Mouse (Mus musculus): Measurements from ENCODE around the gene Msh5.
"Not testable (repeated sequence)": the region's sequence is repeated elsewhere in the genome, so short reads cannot be mapped to it uniquely, and the experiment has no call there.

Msh5 gene

GRCm38 (mm10) chr17:35048932-35049440 lies 2.4 kb upstream of the Msh5 start:
- DNase-seq (ENCODE audit: low spot score in 2 of 2): no peak

DNA sequence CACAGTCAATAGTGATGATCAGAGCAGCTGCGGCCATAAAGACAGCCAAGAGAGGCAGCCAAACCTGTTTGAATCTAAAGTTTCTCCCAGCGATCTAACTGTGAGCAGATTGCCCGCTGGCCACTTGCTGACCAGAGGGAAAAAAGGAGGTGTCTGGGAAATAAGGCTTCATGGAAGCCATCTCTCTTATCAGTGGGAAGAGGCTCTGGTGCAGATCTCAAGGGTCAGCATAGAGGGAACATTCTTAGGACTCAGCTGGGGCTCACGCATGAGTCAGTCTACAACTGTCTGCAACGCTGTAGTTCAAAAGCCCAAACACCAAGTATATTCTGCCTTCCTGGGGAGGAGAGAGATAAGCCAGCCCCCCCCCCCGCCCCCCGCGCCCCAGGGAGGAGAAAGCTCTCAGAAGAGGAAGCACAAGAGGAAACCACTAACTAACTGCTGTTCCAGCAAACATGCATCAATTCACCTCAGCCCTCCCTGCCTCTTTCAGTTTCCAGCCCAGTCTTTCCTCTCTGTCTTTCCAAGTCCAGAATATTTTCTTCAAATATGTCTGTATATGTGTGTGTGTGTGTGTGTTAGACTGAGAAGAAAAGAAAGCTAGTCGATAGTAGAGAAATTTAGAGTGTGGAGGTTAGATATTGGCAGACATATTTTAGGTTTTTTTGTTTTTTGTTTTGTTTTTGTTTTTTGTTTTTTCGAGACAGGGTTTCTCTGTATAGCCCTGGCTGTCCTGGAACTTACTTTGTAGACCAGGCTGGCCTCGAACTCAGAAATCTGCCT lies 1.8 kb upstream of the Msh5 start:
- DNase-seq (ENCODE audit: low spot score in 2 of 2): no peak

DNA sequence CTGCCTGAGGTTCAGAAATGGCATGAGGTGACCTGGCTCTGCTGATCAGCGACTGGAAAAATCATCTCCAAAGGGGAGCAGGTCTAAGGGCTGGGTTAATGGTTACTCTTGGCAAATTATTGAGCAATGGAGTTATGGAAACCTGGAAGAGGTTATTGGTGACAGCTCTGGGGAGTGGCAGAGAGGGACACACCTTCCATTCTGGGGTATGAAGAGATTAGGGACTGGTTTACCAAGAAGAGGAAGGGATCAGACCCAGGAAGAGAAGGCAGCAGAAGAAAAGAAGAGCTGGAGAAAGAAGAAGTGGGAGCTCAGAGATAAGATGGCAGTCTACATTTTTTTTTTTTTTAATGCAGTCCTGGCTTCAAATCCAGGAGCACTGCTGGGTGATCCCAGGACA lies 1.1 kb upstream of the Msh5 start:
- no peak for DNase-seq (ENCODE audit: low spot score in 2 of 2)

DNA sequence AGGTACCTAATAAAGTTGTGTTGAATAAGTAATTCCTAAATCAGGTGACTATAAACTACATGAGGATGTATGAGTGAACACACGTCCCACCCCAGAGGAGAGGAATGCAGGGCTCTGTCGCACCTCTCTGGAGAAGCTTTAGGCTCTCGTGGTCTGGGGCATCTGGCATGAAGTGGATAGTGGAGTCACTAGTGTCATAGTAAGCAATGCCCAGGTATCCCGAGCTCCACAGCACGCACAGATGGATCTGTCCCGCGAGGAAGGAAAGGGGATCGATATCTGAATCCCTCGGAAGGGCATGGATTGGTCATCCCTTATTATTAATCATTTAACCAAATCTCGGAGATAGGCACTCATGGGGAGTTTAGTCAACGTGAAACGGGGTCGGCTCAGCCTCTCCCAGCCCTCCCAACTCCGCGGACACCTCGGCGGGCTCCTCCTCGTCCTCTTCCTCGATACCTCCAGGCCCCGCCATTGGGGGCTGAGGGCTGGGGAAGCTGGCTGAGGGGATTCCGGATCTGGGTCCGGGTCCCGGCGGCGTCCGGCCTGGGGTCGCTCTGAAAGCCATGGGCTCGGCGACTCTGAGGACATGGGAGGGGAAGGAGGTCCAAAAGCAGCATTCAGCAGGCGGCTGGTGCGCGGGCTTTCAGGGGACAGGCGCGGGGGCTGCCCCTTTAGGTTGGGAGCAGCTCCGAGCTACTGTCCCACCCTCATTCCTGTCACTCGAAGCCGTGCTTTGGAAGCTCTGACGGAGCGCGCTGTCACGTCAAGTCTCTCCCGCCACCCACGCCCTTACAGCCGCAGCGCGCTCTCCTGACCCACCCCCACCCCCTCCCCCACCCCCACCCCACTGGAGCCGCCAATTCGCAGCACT lies 501 bp downstream of the Msh5 start:
- DNase-seq (ENCODE audit: low spot score in 2 of 2): no peak

DNA sequence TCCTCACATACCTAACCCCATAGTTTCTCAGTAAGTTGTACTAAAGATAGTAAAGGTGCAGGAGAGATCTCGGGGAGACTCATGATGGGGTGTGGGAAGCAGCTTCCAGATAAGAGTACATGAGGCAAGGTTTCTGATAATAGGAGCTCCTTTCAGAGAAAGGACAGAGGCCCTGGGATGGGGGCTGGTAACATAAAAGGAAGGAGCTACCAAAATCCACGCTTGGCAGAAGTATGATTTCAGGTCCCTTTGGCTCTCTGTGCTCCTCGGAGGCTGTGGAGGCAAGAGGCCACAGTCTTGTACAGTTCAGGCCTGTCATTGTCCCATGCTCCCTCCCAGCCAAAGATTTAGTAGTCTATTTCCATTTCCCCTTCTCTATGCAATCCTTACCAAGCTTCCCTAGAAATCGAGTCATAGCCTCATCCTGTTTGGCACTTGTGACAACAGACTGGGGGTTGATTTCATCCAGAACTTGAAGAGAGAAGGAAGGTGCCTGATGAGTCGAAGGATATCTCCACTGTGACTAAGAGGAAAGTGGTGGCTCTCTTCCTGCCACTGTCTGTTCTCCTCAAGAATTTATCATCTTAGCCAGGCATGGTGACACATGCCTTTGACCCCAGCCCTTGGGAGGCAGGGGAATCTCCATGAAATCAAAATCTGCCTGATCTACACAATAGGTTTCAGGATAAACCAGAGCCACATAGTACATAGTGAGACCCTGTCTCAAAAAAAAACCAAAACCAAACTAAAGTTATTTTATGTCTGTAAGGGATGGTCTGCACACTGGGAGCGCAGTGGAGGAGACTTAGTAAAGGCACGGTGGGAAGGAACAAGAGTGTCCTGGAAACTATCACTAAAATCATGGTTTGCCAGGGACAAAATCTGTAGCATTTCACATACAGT lies 1.4 kb downstream of the Msh5 start:
- DNase-seq (ENCODE audit: low spot score in 2 of 2): no peak

- no peak for DNase-seq (ENCODE audit: low spot score in 2 of 2)
Observed at GRCm38 (mm10) chr17:35043794-35044193, 2.8 kb downstream of the Msh5 start.

DNA sequence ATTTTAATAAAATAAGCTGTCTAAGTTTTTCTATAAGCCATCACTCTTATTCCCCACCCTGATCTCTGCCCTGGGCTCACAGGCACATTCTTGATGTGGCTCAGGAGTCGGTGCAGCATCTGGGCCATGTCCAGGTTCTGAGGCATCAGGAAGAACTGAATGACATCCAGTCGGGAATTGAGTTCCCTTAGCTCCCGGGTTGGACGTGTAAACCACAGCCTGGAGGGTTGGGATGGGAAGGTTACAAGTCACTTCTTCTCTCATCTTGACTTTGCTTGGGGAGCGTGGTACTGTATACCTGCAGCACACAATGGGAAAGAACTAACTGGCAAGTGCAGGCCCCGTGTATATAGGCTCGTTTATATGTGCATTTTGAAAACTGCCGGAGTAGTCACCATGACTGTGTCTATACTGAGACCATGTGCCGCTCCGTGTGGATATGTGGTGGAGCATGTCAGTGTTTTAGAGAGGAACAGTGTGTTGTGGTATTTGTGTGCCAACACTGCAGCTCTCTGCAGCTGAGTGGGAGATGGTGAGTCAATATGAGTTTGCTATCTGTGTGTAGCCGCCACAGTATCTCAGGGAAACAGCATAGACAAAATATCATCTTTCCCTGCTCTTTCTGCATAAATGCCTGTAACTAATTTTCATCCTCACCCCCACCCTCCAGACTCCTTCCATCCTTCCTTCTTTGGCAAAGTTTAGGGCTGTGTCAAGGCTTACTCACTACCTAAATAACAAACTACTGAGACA lies 7.2 kb downstream of the Msh5 start:
- no peak for DNase-seq (ENCODE audit: low spot score in 2 of 2)

DNA sequence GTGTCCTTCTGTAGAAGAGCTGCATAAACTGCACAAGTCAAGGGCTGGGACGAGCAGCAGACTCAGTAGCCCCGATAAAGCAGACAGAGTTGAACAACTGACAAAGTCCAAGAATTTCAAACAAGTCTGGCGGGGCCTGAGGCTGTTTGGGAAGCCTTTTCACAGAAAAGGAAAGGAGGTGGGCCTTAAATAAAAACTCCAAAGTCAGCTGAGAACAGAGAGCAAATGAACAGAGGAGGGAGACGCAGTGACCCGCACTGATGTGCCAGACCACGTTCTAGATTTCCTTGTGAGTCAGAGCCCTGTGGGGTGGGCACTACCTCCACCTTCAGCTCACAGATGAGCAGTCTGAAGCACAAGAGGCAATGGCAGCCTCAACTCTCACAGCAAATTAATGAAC lies 11.6 kb downstream of the Msh5 start:
- no peak for DNase-seq (ENCODE audit: low spot score in 2 of 2)

DNA sequence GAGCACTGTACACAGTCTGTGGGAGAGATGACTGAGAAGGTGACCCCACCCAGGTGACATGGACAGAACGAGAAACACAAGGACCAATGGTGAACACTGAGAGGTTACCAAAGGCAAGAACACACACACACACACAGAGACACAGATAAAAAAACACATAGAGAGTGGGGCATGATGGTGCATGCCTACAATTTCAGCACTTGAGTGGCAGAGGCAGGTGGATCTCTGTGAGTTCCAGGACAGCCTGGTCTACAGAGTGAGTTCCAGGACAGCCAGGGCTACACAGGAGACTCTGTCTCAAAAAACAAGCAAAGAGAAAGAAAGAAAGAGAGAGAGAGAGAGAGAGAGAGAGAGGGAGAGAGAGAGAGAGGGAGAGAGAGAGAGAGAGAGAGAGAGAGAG lies 12.8 kb downstream of the Msh5 start:
- not testable (repeated sequence) for DNase-seq (ENCODE audit: low spot score in 2 of 2)

DNA sequence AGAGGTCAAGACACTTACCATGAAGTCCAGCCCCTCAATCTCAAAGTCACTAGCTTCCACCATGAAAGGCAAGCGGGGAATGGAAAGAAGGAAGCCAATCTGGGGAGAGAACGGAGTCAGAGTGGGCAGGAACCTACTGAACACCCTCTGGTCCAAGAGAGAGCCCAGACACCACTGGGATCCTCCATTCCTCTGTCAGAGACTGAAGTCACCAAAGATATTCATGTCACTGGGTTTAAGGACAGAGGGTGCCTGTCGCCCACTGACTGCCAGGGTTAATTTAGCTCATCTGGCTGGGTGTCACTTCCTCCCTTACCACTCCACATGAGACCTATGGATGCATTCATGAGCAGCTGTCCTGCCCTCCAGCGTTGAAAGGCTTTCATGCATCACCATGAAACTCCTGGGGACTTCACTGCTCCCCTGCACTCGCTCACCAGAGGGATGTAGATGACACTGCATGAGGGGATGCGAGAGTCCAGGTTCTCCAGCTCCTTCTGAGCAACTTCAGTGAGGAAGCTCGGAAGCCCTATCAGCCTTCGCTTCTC lies 14.1 kb downstream of the Msh5 start:
- DNase-seq (ENCODE audit: low spot score in 2 of 2): no peak

DNA sequence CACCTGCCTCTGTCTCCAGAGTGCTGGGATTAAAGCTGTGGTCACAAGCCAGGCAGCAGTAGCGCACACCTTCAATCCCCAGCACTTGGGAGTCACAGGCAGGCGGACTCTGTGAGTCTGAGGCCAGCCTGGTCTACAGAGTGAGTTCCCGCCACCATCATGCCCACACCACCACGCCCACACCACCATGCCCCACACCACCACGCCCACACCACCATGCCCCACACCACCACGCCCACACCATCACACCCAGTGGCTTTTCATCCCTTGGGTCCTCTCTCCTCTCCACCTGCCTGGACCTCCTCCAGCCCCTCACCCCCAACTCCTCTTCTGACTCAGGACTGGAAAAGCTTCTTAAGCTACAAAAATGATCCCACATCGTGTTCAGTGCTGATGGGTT lies 14.7 kb downstream of the Msh5 start:
- no peak for DNase-seq (ENCODE audit: low spot score in 2 of 2)

GRCm38 (mm10) chr17:35031272-35031671 lies 15.3 kb downstream of the Msh5 start:
- no peak for DNase-seq (ENCODE audit: low spot score in 2 of 2)

GRCm38 (mm10) chr17:35029691-35030532 lies 16.6 kb downstream of the Msh5 start:
- DNase-seq (ENCODE audit: low spot score in 2 of 2): no peak

DNA sequence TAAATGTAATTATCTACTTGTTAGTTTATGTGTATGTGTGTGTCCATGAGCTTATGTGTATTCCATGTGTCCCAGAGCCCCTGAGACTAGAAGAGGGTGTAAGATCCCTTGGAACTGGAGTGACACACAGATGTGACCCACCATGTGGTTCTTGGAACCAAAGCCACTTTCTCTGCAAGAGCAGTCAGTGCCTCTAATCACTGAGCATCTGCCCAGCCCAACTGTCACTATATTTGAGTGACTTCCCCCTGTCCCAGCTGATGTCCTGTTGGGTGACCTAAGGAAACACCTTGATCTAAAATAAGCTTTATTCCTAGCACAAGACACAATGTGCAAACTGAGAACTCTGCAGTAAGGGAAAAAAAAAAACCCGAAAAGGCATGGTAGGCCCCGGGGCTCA lies 18.2 kb downstream of the Msh5 start:
- DNase-seq (ENCODE audit: low spot score in 2 of 2): no peak

DNA sequence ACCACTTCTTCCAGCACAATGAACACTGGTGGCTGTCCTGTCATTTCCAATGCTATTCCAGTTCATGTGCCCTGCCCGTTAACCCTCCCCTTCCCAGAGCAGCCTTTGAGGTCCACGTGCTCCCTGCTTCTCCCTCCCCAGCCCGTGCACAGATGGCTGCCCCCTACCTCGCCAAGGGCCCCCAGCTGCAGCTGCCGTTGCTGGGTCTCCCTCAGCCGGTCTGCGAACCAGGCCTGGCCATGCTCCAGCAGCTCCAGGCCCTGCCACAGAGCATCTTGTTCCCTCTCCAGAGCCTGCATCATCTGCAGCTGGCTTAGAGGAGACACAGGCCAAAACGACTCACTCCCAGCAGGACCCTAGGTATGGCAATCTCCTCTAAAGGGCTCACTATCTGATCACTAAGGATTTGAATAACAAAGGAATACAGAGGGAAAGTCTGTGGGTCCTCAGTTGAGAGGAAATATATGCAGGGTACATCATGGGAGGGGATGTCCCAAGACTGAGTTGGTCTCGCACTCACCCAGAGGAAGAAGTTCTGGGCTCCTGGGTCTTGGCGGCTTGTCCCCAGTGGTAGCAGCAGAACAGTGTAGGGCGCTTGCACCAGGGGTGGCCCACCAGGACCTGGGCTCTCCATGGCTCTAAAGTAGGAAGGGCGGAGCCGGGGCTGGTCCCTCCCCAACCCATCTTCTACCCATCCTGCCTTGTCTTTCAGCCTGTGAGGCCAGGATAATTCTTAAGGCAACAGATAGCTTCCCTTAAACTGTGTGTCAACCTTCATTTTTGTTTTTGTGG lies 19.1 kb downstream of the Msh5 start, which contains the start of gene Sapcd1:
Gene Sapcd1, minus strand, starts transcription at position 740 of the 792 bp plus-strand sequence.
- DNase-seq (ENCODE audit: low spot score in 2 of 2): no peak

- DNase-seq (ENCODE audit: low spot score in 2 of 2): no peak
Observed at GRCm38 (mm10) chr17:35026206-35026605, 20.3 kb downstream of the Msh5 start.

DNA sequence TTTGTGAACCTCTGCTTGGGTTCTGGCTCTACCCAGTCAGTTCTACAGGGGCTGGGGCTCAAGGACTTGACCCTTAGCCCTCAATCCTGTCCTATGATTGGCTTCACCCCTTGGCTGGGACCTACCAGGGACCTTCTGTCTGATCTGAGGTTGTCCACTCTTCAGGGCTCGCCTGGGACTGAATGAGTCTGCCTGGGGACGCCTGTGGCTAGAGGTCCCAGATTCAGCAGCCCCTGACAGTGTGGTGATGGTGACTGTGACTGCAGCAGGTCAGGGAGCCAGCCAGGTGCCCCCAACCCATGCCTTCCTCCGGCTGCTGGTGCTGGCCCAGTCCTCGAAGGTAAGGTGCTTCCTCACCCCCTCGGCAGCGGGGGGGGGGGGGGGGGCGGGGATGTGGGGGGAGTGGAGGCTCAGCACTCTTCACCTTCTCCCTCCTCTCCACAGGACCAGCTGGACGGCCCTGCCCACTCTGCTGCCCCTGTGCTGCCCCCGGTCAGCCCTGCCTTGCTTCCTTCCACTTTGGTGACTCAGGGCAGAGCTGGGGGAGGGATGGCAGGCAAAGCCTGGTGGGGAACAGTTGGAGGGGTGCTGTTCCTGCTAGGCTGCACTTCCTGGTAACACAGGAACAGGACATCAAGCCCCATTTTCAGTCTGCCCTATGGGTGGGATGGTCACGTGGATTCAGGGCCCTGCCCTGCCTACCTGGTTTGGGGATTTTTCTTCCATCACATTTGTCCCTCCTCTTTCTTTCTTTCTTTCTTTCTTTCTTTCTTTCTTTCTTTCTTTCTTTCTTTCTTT lies 21.7 kb downstream of the Msh5 start:
- DNase-seq (ENCODE audit: low spot score in 2 of 2): no peak

- no peak for DNase-seq (ENCODE audit: low spot score in 2 of 2)
Observed at GRCm38 (mm10) chr17:35024261-35024660, 22.3 kb downstream of the Msh5 start.
